Mouse (Mus musculus) intestine, postnatal 0 days (tissue): Measurements from ENCODE around the gene Cd63. TPM values are rescaled to one million over a fixed set of nuclear protein-coding genes. Genes with fewer than 3 reads are reported as not detected.

ENCODE experiments used
- ATAC-seq: fragments of 200-750 bp; cut with Nextera tagmentation; 2 replicates; pipeline ENCODE4 v1.8.0; 2017; ENCODE audit warnings: mild to moderate bottlenecking, moderate TSS enrichment, moderate library complexity
- H3K27ac ChIP-seq: fragments of 300-500 bp; sonication (generic); 2 replicates; pipeline ENCODE4 v1.5.1; 2014; ENCODE audit warnings: mild to moderate bottlenecking, low read depth, low read length, moderate library complexity
- H3K27me3 ChIP-seq: fragments of 300-500 bp; sonication (generic); replicated peaks from 2 replicates; pipeline ENCODE4 v1.6.1; 2014; ENCODE audit warnings: low read length, mixed read lengths; ENCODE audit not compliant: control insufficient read depth, insufficient read depth
- H3K36me3 ChIP-seq: fragments of 300-500 bp; sonication (generic); 2 replicates; pipeline ENCODE4 v1.6.1; 2014; ENCODE audit warnings: mild to moderate bottlenecking, moderate library complexity; ENCODE audit not compliant: control insufficient read depth, insufficient read depth
- H3K4me1 ChIP-seq: fragments of 300-500 bp; sonication (generic); replicated peaks from 2 replicates; pipeline ENCODE4 v1.6.1; 2014; ENCODE audit warnings: antibody characterized with exemption, low read length, mixed read lengths; ENCODE audit not compliant: control insufficient read depth, insufficient read depth
- H3K4me2 ChIP-seq: fragments of 300-500 bp; sonication (generic); replicated peaks from 2 replicates; pipeline ENCODE4 v1.6.1; 2014; ENCODE audit warnings: low read depth, mild to moderate bottlenecking, moderate library complexity
- H3K4me3 ChIP-seq: fragments of 300-500 bp; sonication (generic); 2 replicates; pipeline ENCODE4 v1.5.1; 2014; ENCODE audit warnings: low read depth, low read length
- H3K9ac ChIP-seq: fragments of 300-500 bp; sonication (generic); 2 replicates; pipeline ENCODE4 v1.6.1; 2014; ENCODE audit warnings: mild to moderate bottlenecking, low read depth, low read length
- H3K9me3 ChIP-seq: fragments of 300-500 bp; sonication (generic); 2 replicates; pipeline ENCODE4 v1.6.1; 2016; ENCODE audit warnings: mixed run types; ENCODE audit not compliant: control insufficient read depth
- CTCF ChIP-seq: sonication (generic); IDR thresholded peaks from 2 replicates; pipeline ENCODE4 v1.5.1; 2016; ENCODE audit warnings: low read depth, mild to moderate bottlenecking, control low read depth, antibody characterized with exemption, moderate library complexity
- WGBS: fragments of 180-500 bp; shearing (Covaris S2); extraction: QIAGEN DNeasy Blood & Tissue Kit; methylation state at CpG from one replicate; pipeline ENCODE4 v1.1.7; 2014; 5-methylcytosine and 5-hydroxymethylcytosine counted together
- polyA plus RNA-seq: library from polyadenylated mRNA; unstranded; fragments of >200 nt; fragmentation: Nextera tagmentation; extraction: Ambion mirVana; gene quantifications from 2 replicates; pipeline ENCODE4 v1.2.1, GENCODE M21; 2015

Gene Cd63
- polyA plus RNA-seq, 1 experiment from 2014 or later = 939 TPM

- H3K36me3 ChIP-seq = peaks cover 17% of the 10 kb centered on the region
- no peaks in the 10 kb centered on the region for H3K9me3 ChIP-seq
- H3K4me3 ChIP-seq = no peak overlapping the region
- no peaks in the 10 kb centered on the region for H3K4me1 ChIP-seq
- no peak overlapping the region for H3K27ac ChIP-seq
- WGBS = 93% methylated on average over 5 of the region's 5 CpGs
- no peak overlapping the region for H3K9ac ChIP-seq
- no peak for TF ChIP-seq CTCF
- H3K27me3 ChIP-seq = no peaks in the 10 kb centered on the region
- no peak overlapping the region for H3K4me2 ChIP-seq
- ATAC-seq = no peak
Observed at GRCm38 (mm10) chr10:128882067-128882466, 18.7 kb upstream of the Cd63 start.

- no peaks in the 10 kb centered on the region for H3K4me1 ChIP-seq
- peak overlapping the region; percentile 48 for H3K4me2 ChIP-seq
- H3K4me3 ChIP-seq = no peak overlapping the region
- no peak overlapping the region for H3K9ac ChIP-seq
- ATAC-seq = no peak
- H3K36me3 ChIP-seq = peaks cover 6% of the 10 kb centered on the region; the same call in 1 of the 2 replicates
- H3K27ac ChIP-seq = no peak overlapping the region
- 10% methylated on average over 6 of the region's 7 CpGs for WGBS
- no peaks in the 10 kb centered on the region for H3K9me3 ChIP-seq
- 0 out of 2 replicates have a peak, but pooled peaks cover 4% of the 10 kb centered on the region for H3K27me3 ChIP-seq
- TF ChIP-seq CTCF = no peak
Observed at GRCm38 (mm10) chr10:128888941-128889827, 11.6 kb upstream of the Cd63 start.

- Histone ChIP-seq H3K27me3 (peaks cover 9% of the 10 kb centered on the region; the same call in 1 of the 2 replicates), H3K27ac (no peak overlapping the region), H3K4me2 (peak overlapping the region; percentile 100), H3K4me1 (no peaks in the 10 kb centered on the region), H3K9ac (no peak overlapping the region), H3K36me3 (peaks cover 4% of the 10 kb centered on the region; the same call in 1 of the 2 replicates), H3K4me3 (no peak overlapping the region), H3K9me3 (no peaks in the 10 kb centered on the region)
- WGBS = 44% methylated on average over 1 of the region's 2 CpGs
- ATAC-seq = no peak
- TF ChIP-seq CTCF = no peak
Observed at GRCm38 (mm10) chr10:128889846-128890245, 10.9 kb upstream of the Cd63 start.

- no peak for TF ChIP-seq CTCF
- Histone ChIP-seq H3K36me3 (0 out of 2 replicates have a peak, but pooled peaks cover 3% of the 10 kb centered on the region), H3K9me3 (no peaks in the 10 kb centered on the region), H3K27me3 (peaks cover 9% of the 10 kb centered on the region; the same call in 1 of the 2 replicates), H3K4me2 (peak overlapping the region; percentile 100), H3K9ac (peak overlapping the region; percentile 60), H3K4me1 (no peaks in the 10 kb centered on the region), H3K4me3 (peak overlapping the region; percentile 53), H3K27ac (no peak overlapping the region)
- 2% methylated on average over 40 of the region's 40 CpGs for WGBS
- ATAC-seq = no peak; the same call in 1 of the 2 replicates
Observed at GRCm38 (mm10) chr10:128890383-128891295, 10.2 kb upstream of the Cd63 start.

- peak; percentile 30 for ATAC-seq
- peak within 1 kb of the TSS; percentile 100 for H3K4me2 ChIP-seq
- H3K4me1 ChIP-seq = no peaks in the 10 kb centered on the region
- under 1% methylated on average over 60 of the region's 89 CpGs for WGBS
- no peaks in the 10 kb centered on the region for H3K9me3 ChIP-seq
- H3K27ac ChIP-seq = peak within 1 kb of the TSS; percentile 43; the same call in 1 of the 2 replicates
- peak within 1 kb of the TSS; percentile 60 for H3K9ac ChIP-seq
- H3K4me3 ChIP-seq = peak within 1 kb of the TSS; percentile 53
- no peaks in the 10 kb centered on the region for H3K36me3 ChIP-seq
- peaks cover 17% of the 10 kb centered on the region for H3K27me3 ChIP-seq
- TF ChIP-seq CTCF = peak; percentile 36; the same call in 1 of the 2 replicates
Observed at GRCm38 (mm10) chr10:128891296-128892094, 9.3 kb upstream of the Cd63 start, which contains the start of gene Gdf11. Gdf11 (minus strand) TSS chr10:128891718.
